Mouse (Mus musculus) Muller cell, postnatal 12 days (primary cell): Measurements from ENCODE around the gene Map2k1.
"Not testable (repeated sequence)": the region's sequence is repeated elsewhere in the genome, so short reads cannot be mapped to it uniquely, and the experiment has no call there.

Source experiments
- DNase-seq: peaks from one replicate; pipeline ENCODE4 v3.0.0-alpha.2; 2015; ENCODE audit errors: inconsistent ontology term

The Map2k1 gene

DNA sequence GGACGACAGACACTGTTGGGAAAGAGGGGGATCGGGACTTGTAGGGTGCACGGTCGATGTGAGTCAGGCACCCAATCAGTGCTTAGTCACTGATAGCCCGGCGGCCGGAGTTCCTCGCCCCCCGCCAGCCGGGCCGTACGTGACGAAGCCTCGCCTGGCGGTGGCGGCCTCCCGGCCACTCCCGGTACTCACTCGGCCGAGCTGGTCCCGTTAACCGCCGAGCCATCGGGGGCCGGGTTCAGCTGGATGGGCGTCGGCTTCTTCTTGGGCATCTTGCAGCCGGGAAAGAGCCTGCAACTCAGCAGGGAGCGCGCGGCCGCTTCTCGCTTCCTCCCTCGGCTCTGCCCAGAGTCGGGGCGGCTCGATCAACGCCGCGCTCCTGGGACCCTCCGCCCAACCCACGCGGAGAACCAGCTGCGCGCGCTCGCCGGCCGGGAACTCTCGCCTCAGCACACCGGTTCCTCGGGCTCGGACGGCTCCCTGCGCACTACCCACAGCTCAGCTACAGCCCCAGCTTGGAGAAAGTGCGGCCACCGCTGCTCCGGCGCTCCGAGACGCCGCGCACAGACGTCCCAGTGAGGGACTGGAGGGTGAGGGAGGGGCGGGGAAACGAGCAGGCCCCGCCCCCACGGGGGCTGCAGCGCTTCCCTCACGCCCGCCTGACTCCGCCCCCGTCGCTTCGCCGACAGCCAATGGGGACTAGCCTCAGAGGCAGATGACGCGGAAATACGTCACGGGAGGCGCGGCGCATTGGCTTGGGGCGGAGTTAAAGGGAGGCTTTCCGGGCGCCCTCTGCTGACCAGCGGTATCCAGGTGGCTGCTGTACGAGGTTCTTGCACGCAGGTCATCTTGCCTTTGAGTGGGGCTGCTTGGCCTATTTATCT, at the start of gene Map2k1:
TSS of gene Map2k1 (minus strand) at position 611 of the 884 bp plus-strand sequence.
- DNase-seq = peak; percentile 100

DNA sequence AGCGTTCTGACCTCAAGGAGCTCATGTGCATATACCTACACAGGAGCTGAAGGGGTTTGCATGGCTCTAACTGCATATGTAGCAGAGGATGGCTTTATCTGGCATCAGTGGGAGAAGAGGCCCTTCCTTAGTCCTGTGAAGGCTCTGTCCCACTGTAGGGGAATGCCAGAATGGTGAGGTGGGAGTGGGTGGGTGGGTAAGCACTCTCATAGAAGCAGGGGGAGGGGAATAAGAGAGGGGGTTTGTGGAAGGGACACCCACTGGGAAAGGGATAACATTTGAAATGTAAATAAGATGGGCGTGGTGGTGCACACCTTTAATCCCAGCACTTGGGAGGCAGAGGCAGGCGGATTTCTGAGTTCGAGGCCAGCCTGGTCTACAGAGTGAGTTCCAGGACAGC, 49.7 kb upstream of the Map2k1 start:
- DNase-seq = not testable (repeated sequence)

- no peak for DNase-seq
These were observed 29.1 kb upstream of the Map2k1 start for GRCm38 (mm10) chr9:64282404-64282987.

DNA sequence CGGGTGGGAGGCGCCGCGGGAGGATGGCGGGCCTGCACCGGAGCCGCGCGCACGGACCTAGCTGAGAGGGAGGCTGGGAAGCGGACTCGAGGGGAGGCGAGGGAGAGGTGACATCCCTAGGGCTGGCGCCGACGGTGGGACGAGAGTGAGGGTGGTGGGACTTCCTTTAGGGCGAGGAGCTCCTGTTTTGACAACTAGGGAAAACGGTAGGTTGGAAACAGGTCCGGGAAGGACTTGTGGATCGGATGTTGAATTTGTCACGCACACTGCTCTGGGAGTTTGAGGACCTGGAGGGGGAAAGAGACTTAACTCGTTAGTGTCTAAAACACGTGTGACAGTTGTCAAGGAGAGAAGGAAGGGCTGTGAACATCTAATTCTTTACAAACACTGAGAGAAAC, 28.3 kb upstream of the Map2k1 start:
- DNase-seq = no peak

DNA sequence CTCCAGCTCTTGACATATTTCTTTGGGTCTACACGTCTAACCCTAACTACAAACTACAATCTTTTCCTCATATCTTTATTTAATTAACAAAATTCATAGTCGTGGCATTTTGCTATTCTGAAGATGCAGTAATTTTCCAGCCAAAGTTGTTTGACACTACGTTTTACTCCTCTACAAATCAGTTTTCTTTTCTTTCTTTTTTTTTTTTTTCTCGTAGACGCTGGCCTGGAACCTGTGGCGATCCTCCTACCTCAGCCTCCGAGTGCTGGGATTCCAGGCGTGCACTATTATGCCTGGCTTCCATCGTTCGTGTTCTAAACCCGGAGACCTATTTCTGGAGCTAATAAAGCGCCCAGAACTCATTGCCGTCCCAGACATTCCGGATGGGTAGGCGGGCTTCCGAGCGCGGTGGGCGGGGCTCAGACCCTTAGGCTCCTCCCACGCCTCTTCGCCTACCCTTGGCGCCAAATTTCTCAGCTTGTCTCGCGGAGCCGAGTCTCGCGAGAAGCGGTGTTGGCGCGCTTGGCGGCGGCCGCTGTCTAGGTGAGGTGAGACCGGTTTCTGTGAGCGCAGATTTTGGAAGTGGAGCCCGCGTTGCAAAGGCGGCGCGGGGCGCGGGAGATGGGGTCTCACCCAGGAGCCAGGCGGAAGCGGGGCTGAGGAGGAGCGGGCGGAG, 27.8 kb upstream of the Map2k1 start, which contains the start of gene Tipin:
TSS of gene Tipin (plus strand) at position 477 of the 676 bp plus-strand sequence.
- peak; percentile 97 for DNase-seq

DNA sequence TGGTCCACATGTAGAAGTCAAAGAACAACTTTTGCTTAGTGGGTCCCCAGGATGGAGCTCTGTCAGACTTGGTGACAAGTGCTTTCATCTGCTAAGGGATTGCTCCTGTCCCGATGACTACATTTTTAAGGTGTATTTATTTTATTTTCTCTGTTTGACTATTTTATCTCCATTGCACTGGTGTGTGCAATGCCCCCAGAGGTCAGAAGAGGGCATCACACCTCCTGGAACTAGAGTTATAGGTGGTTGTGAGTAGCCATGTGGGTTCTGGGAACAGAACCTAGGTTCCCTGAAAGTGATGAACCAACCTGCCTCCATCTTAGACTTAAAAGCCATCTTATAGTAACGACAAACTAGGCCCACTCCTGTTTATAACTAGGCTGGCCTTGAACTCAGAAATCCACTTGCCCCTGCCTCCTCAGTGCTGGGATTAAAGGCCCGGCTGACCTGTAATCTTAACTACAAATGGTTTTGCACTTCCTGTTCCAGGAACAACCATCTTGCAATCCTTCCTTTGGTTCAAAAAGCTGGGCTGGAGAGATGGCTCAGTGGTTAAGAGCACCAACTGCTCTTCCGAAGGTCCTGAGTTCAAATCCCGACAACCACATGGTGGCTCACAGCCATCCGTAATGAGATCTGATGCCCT, 25.4 kb upstream of the Map2k1 start:
- DNase-seq = no peak

GRCm38 (mm10) chr9:64277706-64278105, 24.3 kb upstream of the Map2k1 start:
- peak; percentile 23 for DNase-seq

GRCm38 (mm10) chr9:64274919-64275318, 21.5 kb upstream of the Map2k1 start:
- no peak for DNase-seq

- no peak for DNase-seq
These were observed 20.9 kb upstream of the Map2k1 start for GRCm38 (mm10) chr9:64274291-64274690.

DNA sequence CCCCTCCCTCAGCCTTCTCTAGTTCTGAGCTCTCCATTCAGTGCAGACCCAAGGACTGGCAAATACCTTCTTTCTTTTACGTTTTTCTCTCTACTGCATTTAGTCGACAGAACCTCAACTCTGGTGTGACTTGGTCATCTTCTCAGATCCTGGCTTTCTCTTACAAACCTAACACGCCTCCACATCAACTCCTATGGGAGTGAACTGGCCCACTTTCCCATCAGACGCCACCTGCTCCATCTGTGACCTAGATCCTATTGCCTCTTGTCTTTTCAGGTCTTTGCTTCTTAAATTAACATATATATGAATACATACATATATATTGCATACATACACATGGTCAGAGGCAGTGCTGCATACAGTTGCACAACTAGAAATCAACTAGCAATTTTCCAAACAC, 20.3 kb upstream of the Map2k1 start:
- DNase-seq = no peak

DNA sequence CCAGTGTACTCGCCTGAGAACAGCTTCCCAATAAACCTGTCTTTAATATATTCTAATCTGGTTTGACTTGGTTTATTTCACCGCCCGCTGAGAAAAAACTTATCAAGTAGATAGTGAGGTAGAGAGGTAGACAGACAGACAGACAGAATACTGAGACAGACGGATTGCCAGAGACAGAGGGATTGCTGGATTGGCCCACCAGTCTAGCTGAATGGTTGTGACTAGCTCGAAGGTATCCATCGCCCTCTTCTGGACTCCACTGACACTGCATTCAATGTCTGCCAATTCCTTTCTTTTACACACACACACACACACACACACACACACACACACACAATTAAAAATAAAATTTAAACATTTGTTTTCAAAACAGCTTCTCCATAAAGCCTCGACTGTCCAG, 19.2 kb upstream of the Map2k1 start:
- DNase-seq = peak; percentile 59

GRCm38 (mm10) chr9:64271249-64271648, 17.8 kb upstream of the Map2k1 start:
- no peak for DNase-seq

- DNase-seq = not testable (repeated sequence)
These were observed 15.4 kb upstream of the Map2k1 start for GRCm38 (mm10) chr9:64268836-64269235.

DNA sequence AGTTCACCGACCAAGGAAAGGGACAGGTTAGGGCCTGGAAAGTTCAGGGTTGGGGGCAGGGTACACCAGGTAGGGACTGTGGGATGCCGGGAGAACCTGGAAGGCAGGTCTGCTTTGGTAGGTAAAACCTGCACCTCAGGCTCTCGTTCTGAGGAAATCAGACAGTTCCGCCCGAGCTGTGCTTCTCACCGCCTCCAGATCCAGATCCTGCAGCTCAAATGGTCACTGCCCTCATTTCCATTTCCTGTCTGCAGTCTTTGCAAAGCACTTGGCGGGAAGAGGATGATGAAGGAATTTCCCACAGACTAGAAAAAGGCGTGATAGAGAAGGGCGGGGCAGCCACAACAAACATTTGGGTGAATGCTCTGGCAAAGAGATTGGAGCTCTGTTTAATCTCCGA, 14.8 kb upstream of the Map2k1 start:
- no peak for DNase-seq

DNA sequence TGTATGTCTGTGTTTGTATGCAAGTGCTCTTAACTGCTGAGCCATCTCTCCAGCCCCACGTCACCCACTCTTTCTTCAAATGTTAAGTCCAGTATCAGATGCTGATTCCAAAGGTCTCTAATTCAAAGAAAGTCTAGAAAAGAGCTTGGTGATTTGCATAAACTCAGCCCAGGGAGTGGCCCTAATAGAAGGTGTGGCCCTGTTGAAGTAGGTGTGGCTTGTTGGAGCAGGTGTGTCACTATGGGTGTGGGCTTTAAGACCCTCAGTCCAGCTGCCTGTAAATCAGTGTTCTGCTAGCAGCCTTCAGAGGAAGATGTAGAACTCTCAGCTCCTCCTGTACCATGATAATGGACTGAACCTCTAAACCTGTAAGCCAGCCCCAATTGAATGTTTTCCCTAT, 13.8 kb upstream of the Map2k1 start:
- no peak for DNase-seq

GRCm38 (mm10) chr9:64264813-64265212, 11.4 kb upstream of the Map2k1 start:
- DNase-seq = no peak

DNA sequence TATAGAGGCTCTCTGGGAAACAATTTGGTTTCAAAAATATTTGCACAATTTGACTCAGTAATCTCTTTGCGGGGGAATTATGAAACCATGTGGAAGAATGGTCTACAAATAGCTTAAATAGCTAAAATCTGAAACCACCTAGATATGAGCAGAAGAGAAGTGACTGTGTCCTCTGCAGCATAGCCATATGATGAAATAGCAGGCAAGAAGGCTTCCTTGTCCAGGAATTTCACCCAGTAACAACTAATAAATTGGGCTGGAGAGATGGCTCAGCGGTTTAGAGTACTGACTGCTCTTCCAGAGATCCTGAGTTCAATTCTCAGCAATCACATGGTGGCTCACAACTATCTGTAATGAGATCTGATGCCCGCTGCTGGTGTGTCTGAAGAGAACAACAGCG, 7.6 kb upstream of the Map2k1 start:
- peak; percentile 19 for DNase-seq

DNA sequence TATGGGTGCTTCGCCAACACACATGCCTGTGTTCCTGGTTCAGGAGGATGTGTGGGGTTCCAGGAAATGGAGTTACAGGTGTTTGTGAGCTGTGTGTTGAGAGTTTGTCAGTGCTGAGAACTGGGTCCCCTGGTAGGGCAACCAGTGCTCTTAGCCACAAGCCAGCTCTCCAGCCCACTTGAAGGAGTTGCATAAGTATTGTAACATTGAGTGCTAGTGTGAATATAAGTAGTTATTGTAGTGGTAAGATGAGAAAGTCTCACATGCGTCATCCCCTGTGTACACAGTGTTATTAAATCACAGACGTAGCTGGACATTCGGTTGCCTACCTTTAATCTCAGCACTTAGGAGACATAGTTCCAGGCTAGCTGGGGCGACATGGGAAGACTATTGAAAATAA, 6.5 kb upstream of the Map2k1 start:
- no peak for DNase-seq

GRCm38 (mm10) chr9:64256204-64256603, 2.8 kb upstream of the Map2k1 start:
- no peak for DNase-seq

GRCm38 (mm10) chr9:64255422-64255821, 2.0 kb upstream of the Map2k1 start:
- DNase-seq = no peak

- DNase-seq = no peak
These were observed 825 bp downstream of the Map2k1 start for GRCm38 (mm10) chr9:64252591-64253020.

- DNase-seq = peak; percentile 79
These were observed 3.2 kb downstream of the Map2k1 start for GRCm38 (mm10) chr9:64250111-64250730.
